Mouse (Mus musculus) activated CD4-positive, CD25-positive, alpha-beta regulatory T cell, adult 4 months (primary cell): Measurements from ENCODE around the gene Mylk4. TPM values are rescaled to one million over a fixed set of nuclear protein-coding genes. Genes with fewer than 3 reads are reported as not detected.

ENCODE experiments used
- ATAC-seq: one replicate; pipeline ENCODE4 v1.8.0; 2017
- polyA plus RNA-seq, 2 experiments: library from polyadenylated mRNA; unstranded; fragments of 100-300 nt; shearing (Covaris generic); gene quantifications; one replicate each; pipeline ENCODE4 v1.2.1; 2017

Gene Mylk4
- polyA plus RNA-seq, 2 experiments from 2014 or later, result not detected

- no peak for ATAC-seq
Measured at GRCm38 (mm10) chr13:32795166-32795565, 11.4 kb upstream of the Mylk4 start.

- no peak for ATAC-seq
Measured at GRCm38 (mm10) chr13:32794619-32795018, 10.9 kb upstream of the Mylk4 start.

- ATAC-seq, result no peak
Measured at GRCm38 (mm10) chr13:32789781-32790180, 6.0 kb upstream of the Mylk4 start.

GRCm38 (mm10) chr13:32787584-32787983 is 3.8 kb upstream of the Mylk4 start:
- ATAC-seq, result no peak

GRCm38 (mm10) chr13:32783055-32783454 is 699 bp downstream of the Mylk4 start:
- ATAC-seq, result no peak

- no peak for ATAC-seq
Measured at GRCm38 (mm10) chr13:32778861-32779260, 4.9 kb downstream of the Mylk4 start.

GRCm38 (mm10) chr13:32776350-32776749 is 7.4 kb downstream of the Mylk4 start:
- ATAC-seq, result no peak

GRCm38 (mm10) chr13:32775889-32776288 is 7.9 kb downstream of the Mylk4 start:
- no peak for ATAC-seq

GRCm38 (mm10) chr13:32769960-32770359 is 13.8 kb downstream of the Mylk4 start:
- no peak for ATAC-seq

- no peak for ATAC-seq
Measured at GRCm38 (mm10) chr13:32768104-32768503, 15.7 kb downstream of the Mylk4 start.

- ATAC-seq, result no peak
Measured at GRCm38 (mm10) chr13:32764448-32764847, 19.3 kb downstream of the Mylk4 start.

GRCm38 (mm10) chr13:32763141-32763540 is 20.6 kb downstream of the Mylk4 start:
- ATAC-seq, result no peak

- ATAC-seq, result no peak
Measured at GRCm38 (mm10) chr13:32760795-32761194, 23.0 kb downstream of the Mylk4 start.

- no peak for ATAC-seq
Measured at GRCm38 (mm10) chr13:32759036-32759435, 24.7 kb downstream of the Mylk4 start.

GRCm38 (mm10) chr13:32752066-32752657 is 31.6 kb downstream of the Mylk4 start:
- no peak for ATAC-seq

GRCm38 (mm10) chr13:32750507-32750906 is 33.2 kb downstream of the Mylk4 start:
- ATAC-seq, result no peak

- no peak for ATAC-seq
Measured at GRCm38 (mm10) chr13:32748421-32748820, 35.3 kb downstream of the Mylk4 start.

- ATAC-seq, result no peak
Measured at GRCm38 (mm10) chr13:32741161-32741560, 42.6 kb downstream of the Mylk4 start.

GRCm38 (mm10) chr13:32731283-32731682 is 52.5 kb downstream of the Mylk4 start:
- ATAC-seq, result no peak

GRCm38 (mm10) chr13:32724606-32725005 is 59.1 kb downstream of the Mylk4 start:
- no peak for ATAC-seq

GRCm38 (mm10) chr13:32721717-32722116 is 62.0 kb downstream of the Mylk4 start:
- ATAC-seq, result no peak

GRCm38 (mm10) chr13:32719284-32719683 is 64.5 kb downstream of the Mylk4 start:
- ATAC-seq, result no peak

- no peak for ATAC-seq
Measured at GRCm38 (mm10) chr13:32717709-32718108, 66.0 kb downstream of the Mylk4 start.

- ATAC-seq, result no peak
Measured at GRCm38 (mm10) chr13:32712568-32712967, 71.2 kb downstream of the Mylk4 start.

- ATAC-seq, result no peak
Measured at GRCm38 (mm10) chr13:32707894-32708293, 75.9 kb downstream of the Mylk4 start.
